Mouse (Mus musculus) hindbrain, embryonic 16.5 days (tissue): ENCODE data around the gene Gm2a. TPM values are rescaled to one million over a fixed set of nuclear protein-coding genes. Genes with fewer than 3 reads are reported as not detected.

Experiments
- ATAC-seq: fragments of 200-750 bp; cut with Nextera tagmentation; 2 replicates; pipeline ENCODE4 v1.8.0; 2017; ENCODE audit warnings: moderate TSS enrichment, moderate library complexity
- H3K27ac ChIP-seq: fragments of 300-500 bp; sonication (generic); 2 replicates; pipeline ENCODE4 v1.5.1; 2014; ENCODE audit warnings: low read depth, mild to moderate bottlenecking, control low read depth, low read length, moderate library complexity
- H3K27me3 ChIP-seq: fragments of 300-500 bp; sonication (generic); replicated peaks from 2 replicates; pipeline ENCODE4 v1.6.1; 2014; ENCODE audit warnings: low read length; ENCODE audit not compliant: control insufficient read depth, insufficient read depth
- H3K36me3 ChIP-seq: fragments of 300-500 bp; sonication (generic); 2 replicates; pipeline ENCODE4 v1.6.1; 2014; ENCODE audit warnings: mild to moderate bottlenecking, low read length, moderate library complexity, mixed read lengths; ENCODE audit not compliant: control insufficient read depth, insufficient read depth
- H3K4me1 ChIP-seq: fragments of 300-500 bp; sonication (generic); 2 replicates; pipeline ENCODE4 v1.6.1; 2014; ENCODE audit warnings: low read depth, low read length; ENCODE audit not compliant: control insufficient read depth, insufficient read depth
- H3K4me2 ChIP-seq: fragments of 300-500 bp; sonication (generic); 2 replicates; pipeline ENCODE4 v1.6.1; 2014; ENCODE audit warnings: mild to moderate bottlenecking, low read length, control low read depth, moderate library complexity
- H3K4me3 ChIP-seq: fragments of 300-500 bp; sonication (generic); 2 replicates; pipeline ENCODE4 v1.5.1; 2014; ENCODE audit warnings: mild to moderate bottlenecking, low read length, control low read depth, moderate library complexity
- H3K9ac ChIP-seq: fragments of 300-500 bp; sonication (generic); 2 replicates; pipeline ENCODE4 v1.6.1; 2014; ENCODE audit warnings: low read depth, mild to moderate bottlenecking, control low read depth, low read length, moderate library complexity
- H3K9me3 ChIP-seq: fragments of 300-500 bp; sonication (generic); 2 replicates; pipeline ENCODE4 v1.6.1; 2014; ENCODE audit warnings: mild to moderate bottlenecking, low read length, moderate library complexity; ENCODE audit not compliant: control insufficient read depth
- WGBS: fragments of 180-500 bp; shearing (Covaris S2); extraction: QIAGEN DNeasy Blood & Tissue Kit; methylation state at CpG from one replicate; pipeline ENCODE4 v1.1.7; 2014; 5-methylcytosine and 5-hydroxymethylcytosine counted together
- polyA plus RNA-seq: library from polyadenylated mRNA; unstranded; fragments of >200 nt; fragmentation: Nextera tagmentation; extraction: Ambion mirVana; gene quantifications from 2 replicates; pipeline ENCODE4 v1.2.1, GENCODE M21; 2015

Gm2a gene
- polyA plus RNA-seq, 1 experiment from 2014 or later: 45.8 TPM

- Histone ChIP-seq H3K9ac (no peak overlapping the region), H3K4me2 (no peak overlapping the region), H3K27me3 (no peaks in the 10 kb centered on the region), H3K27ac (no peak overlapping the region), H3K9me3 (no peaks in the 10 kb centered on the region), H3K4me3 (no peak overlapping the region), H3K4me1 (no peaks in the 10 kb centered on the region), H3K36me3 (no peaks in the 10 kb centered on the region)
- WGBS: 93% methylated on average over 3 of the region's 3 CpGs
- no peak for ATAC-seq
Observed at GRCm38 (mm10) chr11:55116004-55116403, 18.1 kb downstream of the Gm2a start.

GRCm38 (mm10) chr11:55117031-55117430 is 19.1 kb downstream of the Gm2a start:
- WGBS: 86% methylated on average over 2 of the region's 2 CpGs
- no peaks in the 10 kb centered on the region for H3K36me3 ChIP-seq
- H3K27ac ChIP-seq: no peak overlapping the region
- no peaks in the 10 kb centered on the region for H3K4me1 ChIP-seq
- H3K4me2 ChIP-seq: no peak overlapping the region
- no peaks in the 10 kb centered on the region for H3K27me3 ChIP-seq
- no peak overlapping the region for H3K9ac ChIP-seq
- no peaks in the 10 kb centered on the region for H3K9me3 ChIP-seq
- no peak for ATAC-seq
- H3K4me3 ChIP-seq: no peak overlapping the region

- Histone ChIP-seq H3K9ac (no peak overlapping the region), H3K4me3 (no peak overlapping the region), H3K36me3 (no peaks in the 10 kb centered on the region), H3K9me3 (no peaks in the 10 kb centered on the region), H3K27ac (no peak overlapping the region), H3K27me3 (no peaks in the 10 kb centered on the region), H3K4me2 (no peak overlapping the region), H3K4me1 (no peaks in the 10 kb centered on the region)
- ATAC-seq: no peak
Observed at GRCm38 (mm10) chr11:55120279-55120678, 22.4 kb downstream of the Gm2a start.

DNA sequence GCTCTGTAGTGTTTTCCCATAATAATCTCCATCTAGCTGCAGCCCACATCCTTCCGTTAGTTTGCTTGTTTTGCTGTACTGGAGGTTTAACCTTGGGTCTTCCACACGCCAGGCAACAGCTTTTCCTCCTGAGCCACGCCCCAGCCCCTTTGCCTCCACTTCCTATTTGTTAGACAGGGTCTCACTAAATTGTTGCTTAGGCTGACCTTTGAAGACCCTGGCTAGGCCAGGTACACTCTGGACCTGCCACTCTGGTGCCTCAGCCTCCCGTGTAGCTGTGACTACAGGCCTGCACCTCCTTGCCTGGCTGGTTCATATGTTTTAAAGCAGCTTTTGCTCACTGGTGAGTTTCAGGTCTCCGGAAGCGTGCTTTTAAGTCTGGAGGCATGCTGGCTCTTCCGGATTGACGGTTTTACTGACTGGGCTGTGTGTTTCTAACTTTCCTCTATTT is 22.9 kb downstream of the Gm2a start:
- Histone ChIP-seq H3K4me1 (no peaks in the 10 kb centered on the region), H3K36me3 (no peaks in the 10 kb centered on the region), H3K4me2 (no peak overlapping the region), H3K4me3 (no peak overlapping the region), H3K27ac (peak overlapping the region; percentile 61; the same call in 1 of the 2 replicates), H3K9me3 (no peaks in the 10 kb centered on the region), H3K9ac (no peak overlapping the region), H3K27me3 (no peaks in the 10 kb centered on the region)
- WGBS: 79% methylated on average over 8 of the region's 8 CpGs
- ATAC-seq: no peak

GRCm38 (mm10) chr11:55121430-55121829 is 23.5 kb downstream of the Gm2a start:
- Histone ChIP-seq H3K9me3 (no peaks in the 10 kb centered on the region), H3K4me3 (no peak overlapping the region), H3K27ac (no peak overlapping the region; the same call in 1 of the 2 replicates), H3K4me1 (no peaks in the 10 kb centered on the region), H3K27me3 (no peaks in the 10 kb centered on the region), H3K9ac (no peak overlapping the region), H3K36me3 (no peaks in the 10 kb centered on the region), H3K4me2 (no peak overlapping the region)
- no peak for ATAC-seq
- WGBS: 85% methylated on average over 1 of the region's 1 CpGs

DNA sequence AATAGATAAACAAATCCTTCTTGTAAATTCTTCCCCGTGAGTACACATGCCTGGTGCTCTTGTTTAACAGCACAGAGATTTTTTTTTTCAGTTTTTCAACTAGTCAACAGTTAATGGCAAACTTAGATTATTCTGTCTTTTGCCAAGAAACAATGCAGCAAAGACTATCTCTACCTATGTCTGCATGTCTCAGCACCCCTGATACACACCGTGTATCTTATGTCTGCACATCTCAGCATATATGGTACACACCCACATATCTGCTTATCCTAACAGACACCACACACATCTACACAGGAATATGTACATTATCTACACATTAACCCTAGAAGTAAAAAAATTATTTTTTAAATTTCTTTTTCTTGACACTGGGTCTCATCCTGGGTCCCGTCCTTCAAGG is 28.7 kb downstream of the Gm2a start:
- no peaks in the 10 kb centered on the region for H3K9me3 ChIP-seq
- no peak for ATAC-seq
- no peak overlapping the region for H3K4me3 ChIP-seq
- no peak overlapping the region for H3K27ac ChIP-seq
- no peaks in the 10 kb centered on the region for H3K4me1 ChIP-seq
- no peak overlapping the region for H3K9ac ChIP-seq
- 85% methylated on average over 3 of the region's 3 CpGs for WGBS
- no peaks in the 10 kb centered on the region for H3K27me3 ChIP-seq
- H3K36me3 ChIP-seq: no peaks in the 10 kb centered on the region
- no peak overlapping the region for H3K4me2 ChIP-seq

DNA sequence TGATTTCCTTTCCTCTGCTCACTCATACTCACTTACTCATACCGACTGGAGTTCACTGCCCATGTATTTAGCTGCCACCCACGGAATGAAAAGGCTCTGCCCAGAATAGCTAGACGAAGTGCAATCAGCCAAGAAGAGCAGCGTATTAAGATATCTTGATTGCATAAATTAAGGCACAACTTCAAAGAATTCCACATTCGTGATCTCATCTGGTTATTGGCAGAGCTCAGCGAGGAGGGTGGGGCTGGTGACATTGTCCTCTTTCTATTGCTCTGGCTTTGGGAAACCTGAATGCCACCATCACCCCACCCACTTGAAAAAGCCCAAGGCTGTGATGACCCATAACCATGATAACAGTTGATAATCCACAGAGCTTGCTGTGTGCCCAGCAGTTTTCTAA is 30.0 kb downstream of the Gm2a start:
- WGBS: 66% methylated on average over 6 of the region's 6 CpGs
- H3K36me3 ChIP-seq: no peaks in the 10 kb centered on the region

DNA sequence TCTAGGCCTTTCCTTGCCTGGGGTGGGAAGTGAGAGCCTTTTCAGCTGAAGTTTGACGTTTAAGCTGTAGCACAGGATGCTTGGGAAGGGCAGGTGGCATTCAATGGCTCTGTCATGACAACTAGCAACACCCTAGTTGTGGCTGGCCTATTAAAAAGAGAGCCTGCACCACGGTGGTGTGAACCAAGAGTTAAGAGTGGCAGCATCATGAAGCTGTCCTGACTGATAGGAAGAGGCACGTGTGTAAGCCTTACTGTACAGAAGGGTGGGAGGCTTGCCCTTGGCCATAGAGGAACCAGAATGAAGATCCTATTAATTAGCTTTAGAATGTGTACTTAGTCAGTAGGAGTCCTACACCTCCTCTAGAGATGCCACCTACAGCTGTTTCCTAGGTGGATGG is 30.5 kb downstream of the Gm2a start:
- H3K4me1 ChIP-seq: no peaks in the 10 kb centered on the region
- no peak overlapping the region for H3K9ac ChIP-seq
- WGBS: 76% methylated on average over 3 of the region's 3 CpGs
- no peaks in the 10 kb centered on the region for H3K27me3 ChIP-seq
- H3K36me3 ChIP-seq: no peaks in the 10 kb centered on the region
- ATAC-seq: no peak
- H3K4me2 ChIP-seq: no peak overlapping the region
- no peak overlapping the region for H3K4me3 ChIP-seq
- H3K9me3 ChIP-seq: no peaks in the 10 kb centered on the region
- H3K27ac ChIP-seq: no peak overlapping the region

More for the DNA sequence above, 30.0 kb downstream of the Gm2a start:
- no peaks in the 10 kb centered on the region for H3K9me3 ChIP-seq
- H3K27me3 ChIP-seq: no peaks in the 10 kb centered on the region
- no peak for ATAC-seq
- H3K4me2 ChIP-seq: no peak overlapping the region
- no peak overlapping the region for H3K27ac ChIP-seq
- H3K4me1 ChIP-seq: no peaks in the 10 kb centered on the region
- no peak overlapping the region for H3K4me3 ChIP-seq
- H3K9ac ChIP-seq: no peak overlapping the region

GRCm38 (mm10) chr11:55131077-55131742 is 33.3 kb downstream of the Gm2a start:
- H3K9ac ChIP-seq: no peak overlapping the region
- 90% methylated on average over 11 of the region's 11 CpGs for whole genome bisulfite sequencing

More at GRCm38 (mm10) chr11:55131077-55131742, 33.3 kb downstream of the Gm2a start:
- H3K27ac ChIP-seq: no peak overlapping the region
- H3K36me3 ChIP-seq: no peaks in the 10 kb centered on the region
- no peaks in the 10 kb centered on the region for H3K4me1 ChIP-seq
- no peak overlapping the region for H3K4me3 ChIP-seq
- H3K27me3 ChIP-seq: no peaks in the 10 kb centered on the region
- no peaks in the 10 kb centered on the region for H3K9me3 ChIP-seq
- ATAC-seq: no peak
- H3K4me2 ChIP-seq: no peak overlapping the region
